Mouse (Mus musculus) forebrain, embryonic 10.5 days (tissue): ENCODE measurements around the gene Cgnl1. TPM values are rescaled to one million over a fixed set of nuclear protein-coding genes. Genes with fewer than 3 reads are reported as not detected.

Source experiments
- DNase-seq: peaks from one replicate; pipeline ENCODE4 v3.0.0-alpha.2; 2017; ENCODE audit warnings: low spot score; ENCODE audit errors: extremely low spot score
- H3K27ac ChIP-seq: fragments of 300-500 bp; sonication (generic); 2 replicates; pipeline ENCODE4 v1.5.1; 2016; ENCODE audit warnings: mild to moderate bottlenecking
- H3K27me3 ChIP-seq: fragments of 300-500 bp; sonication (generic); 2 replicates; pipeline ENCODE4 v1.6.1; 2016; ENCODE audit warnings: mild to moderate bottlenecking; ENCODE audit not compliant: poor library complexity, severe bottlenecking
- H3K36me3 ChIP-seq: fragments of 300-500 bp; sonication (generic); replicated peaks from 2 replicates; pipeline ENCODE4 v1.6.1; 2016; ENCODE audit warnings: mild to moderate bottlenecking, moderate library complexity
- H3K4me1 ChIP-seq: fragments of 300-500 bp; sonication (generic); 2 replicates; pipeline ENCODE4 v1.6.1; 2016
- H3K4me3 ChIP-seq: fragments of 300-500 bp; sonication (generic); 2 replicates; pipeline ENCODE4 v1.5.1; 2016; ENCODE audit warnings: mild to moderate bottlenecking, moderate library complexity
- H3K9me3 ChIP-seq: fragments of 300-500 bp; sonication (generic); 2 replicates; pipeline ENCODE4 v1.6.1; 2016; ENCODE audit warnings: mild to moderate bottlenecking, moderate library complexity
- WGBS: fragments of 180-500 bp; shearing (Covaris S2); methylation state at CpG from one replicate; pipeline ENCODE4 v1.1.7; 2016; 5-methylcytosine and 5-hydroxymethylcytosine counted together
- polyA plus RNA-seq: library from polyadenylated mRNA; unstranded; fragments of >200 nt; fragmentation: Nextera tagmentation; extraction: Ambion mirVana; gene quantifications from 2 replicates; pipeline ENCODE4 v1.2.1, GENCODE M21; 2016

The Cgnl1 gene
- 7.3 and 7.6 TPM in 2 replicates for polyA plus RNA-seq

- Histone ChIP-seq H3K4me1 (peaks cover 36% of the 10 kb centered on the region), H3K36me3 (no peaks in the 10 kb centered on the region), H3K27ac (peak within 1 kb of the TSS; percentile 85), H3K27me3 (peaks cover 59% of the 10 kb centered on the region), H3K9me3 (no peaks in the 10 kb centered on the region; the same call in 1 of the 2 replicates), H3K4me3 (peak within 1 kb of the TSS; percentile 75)
- WGBS, result under 1% methylated on average over 64 of the region's 67 CpGs
- peak; percentile 62 for DNase-seq
Measured at GRCm38 (mm10) chr9:71770991-71771767, at the start of gene Cgnl1. Cgnl1 (minus strand) TSS chr9:71771602.

GRCm38 (mm10) chr9:71818453-71818852 lies 47.1 kb upstream of the Cgnl1 start:
- H3K36me3 ChIP-seq, result no peaks in the 10 kb centered on the region
- 92% methylated on average over 7 of the region's 7 CpGs for WGBS
- no peaks in the 10 kb centered on the region for H3K27me3 ChIP-seq
- H3K27ac ChIP-seq, result no peak overlapping the region
- no peak for DNase-seq
- H3K9me3 ChIP-seq, result no peaks in the 10 kb centered on the region
- no peak overlapping the region for H3K4me3 ChIP-seq
- H3K4me1 ChIP-seq, result peaks cover 12% of the 10 kb centered on the region

DNA sequence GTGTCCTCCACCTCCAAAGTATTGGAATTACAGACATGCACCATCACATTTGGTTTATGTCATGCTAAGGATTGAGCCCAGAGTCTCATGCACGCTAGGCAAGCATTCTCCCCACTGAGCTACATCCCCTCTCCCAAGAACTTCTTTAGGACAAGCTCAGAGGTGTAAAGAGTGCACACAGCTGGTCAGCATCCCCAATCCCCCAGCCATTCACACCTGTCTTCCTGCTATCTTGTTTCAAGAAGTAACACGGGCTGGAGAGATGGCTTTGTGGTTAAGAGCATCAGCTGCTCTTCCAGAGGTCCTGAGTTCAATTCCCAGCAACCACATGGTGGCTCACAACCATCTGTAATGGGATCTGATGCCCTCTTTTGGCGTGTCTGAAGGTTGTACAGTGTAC lies 44.7 kb upstream of the Cgnl1 start:
- DNase-seq, result no peak
- no peaks in the 10 kb centered on the region for H3K36me3 ChIP-seq

DNA sequence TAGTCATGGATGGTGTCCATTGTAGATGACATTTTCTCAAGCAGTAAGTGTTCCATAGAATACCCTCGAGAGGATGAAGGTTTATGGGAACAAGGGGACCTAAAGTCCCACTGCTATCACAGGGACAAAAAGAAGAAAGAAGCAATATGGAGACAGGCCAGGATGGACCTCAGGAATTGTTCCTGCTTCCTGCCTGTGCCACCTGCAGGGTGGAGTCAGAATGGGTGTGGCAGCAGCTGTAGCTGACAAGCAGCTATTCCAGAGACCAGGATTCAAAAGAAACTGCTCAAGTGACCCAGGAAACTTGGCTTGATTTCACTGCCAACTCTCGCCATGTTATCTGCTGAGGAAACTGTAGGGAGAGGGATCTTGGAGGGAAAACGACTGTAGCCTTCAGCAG lies 42.2 kb upstream of the Cgnl1 start:
- H3K4me1 ChIP-seq, result peaks cover 45% of the 10 kb centered on the region
- WGBS, result 91% methylated on average over 3 of the region's 3 CpGs
- DNase-seq, result no peak

More for the DNA sequence above, 44.7 kb upstream of the Cgnl1 start:
- H3K27me3 ChIP-seq, result no peaks in the 10 kb centered on the region
- WGBS, result 78% methylated on average over 3 of the region's 3 CpGs
- H3K27ac ChIP-seq, result no peak overlapping the region
- no peak overlapping the region for H3K4me3 ChIP-seq
- H3K4me1 ChIP-seq, result peaks cover 34% of the 10 kb centered on the region
- H3K9me3 ChIP-seq, result no peaks in the 10 kb centered on the region

DNA sequence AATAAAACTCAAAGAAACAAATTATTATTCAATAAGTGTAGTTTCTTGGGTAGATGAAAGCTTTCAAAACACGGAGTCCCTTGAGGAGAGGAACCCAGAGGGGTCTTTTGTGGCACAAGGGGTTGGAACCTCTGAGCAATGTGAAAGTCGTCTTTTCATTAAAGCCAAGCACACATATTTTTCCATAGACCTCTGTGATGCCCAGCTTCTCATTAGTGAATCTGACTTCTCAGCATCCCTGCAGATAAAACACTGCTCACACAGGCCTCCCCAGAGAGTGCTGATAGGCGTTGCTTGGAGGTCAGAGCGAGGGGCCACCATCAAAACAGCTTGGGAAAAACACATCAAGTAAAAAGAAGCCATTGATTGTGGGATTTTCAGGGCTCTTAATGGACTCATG lies 41.5 kb upstream of the Cgnl1 start:
- Histone ChIP-seq H3K4me3 (no peak overlapping the region), H3K4me1 (peaks cover 40% of the 10 kb centered on the region), H3K36me3 (no peaks in the 10 kb centered on the region), H3K9me3 (0 out of 2 replicates have a peak, but pooled peaks cover 3% of the 10 kb centered on the region), H3K27ac (no peak overlapping the region), H3K27me3 (peaks cover 12% of the 10 kb centered on the region)
- no peak for DNase-seq
- 52% methylated on average over 4 of the region's 4 CpGs for WGBS

More for the DNA sequence above, 42.2 kb upstream of the Cgnl1 start:
- H3K27me3 ChIP-seq, result peaks cover 12% of the 10 kb centered on the region
- H3K27ac ChIP-seq, result no peak overlapping the region
- H3K4me3 ChIP-seq, result no peak overlapping the region
- H3K36me3 ChIP-seq, result no peaks in the 10 kb centered on the region
- 0 out of 2 replicates have a peak, but pooled peaks cover 3% of the 10 kb centered on the region for H3K9me3 ChIP-seq

DNA sequence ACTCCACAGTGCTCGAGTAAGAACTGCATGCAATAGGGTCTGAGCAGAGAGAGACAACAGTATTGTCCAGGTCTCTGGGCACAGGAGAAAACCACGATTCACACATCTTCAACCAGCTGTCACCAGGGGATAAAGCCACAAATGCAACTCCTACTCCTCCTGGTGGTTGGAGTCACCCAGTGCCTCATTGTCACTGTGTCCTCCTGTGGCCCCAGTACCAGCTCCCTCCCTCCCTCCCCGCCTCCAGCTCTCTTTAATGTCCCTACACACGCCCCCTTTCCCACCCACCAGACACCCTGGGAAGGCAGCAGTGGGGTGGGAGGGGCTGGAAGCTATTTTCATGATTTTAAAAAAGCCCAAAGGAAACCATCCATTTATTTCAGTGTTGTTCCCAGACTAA lies 41.0 kb upstream of the Cgnl1 start:
- Histone ChIP-seq H3K27me3 (peaks cover 12% of the 10 kb centered on the region), H3K9me3 (0 out of 2 replicates have a peak, but pooled peaks cover 3% of the 10 kb centered on the region), H3K4me3 (no peak overlapping the region), H3K36me3 (no peaks in the 10 kb centered on the region), H3K27ac (no peak overlapping the region), H3K4me1 (peaks cover 38% of the 10 kb centered on the region)
- 41% methylated on average over 4 of the region's 4 CpGs for WGBS
- DNase-seq, result no peak

GRCm38 (mm10) chr9:71811404-71811803 lies 40.0 kb upstream of the Cgnl1 start:
- Histone ChIP-seq H3K27ac (peak overlapping the region; percentile 22; the same call in 1 of the 2 replicates), H3K4me3 (no peak overlapping the region), H3K4me1 (peaks cover 37% of the 10 kb centered on the region), H3K36me3 (no peaks in the 10 kb centered on the region), H3K27me3 (peaks cover 12% of the 10 kb centered on the region), H3K9me3 (0 out of 2 replicates have a peak, but pooled peaks cover 3% of the 10 kb centered on the region)
- 72% methylated on average over 5 of the region's 5 CpGs for WGBS
- DNase-seq, result no peak

DNA sequence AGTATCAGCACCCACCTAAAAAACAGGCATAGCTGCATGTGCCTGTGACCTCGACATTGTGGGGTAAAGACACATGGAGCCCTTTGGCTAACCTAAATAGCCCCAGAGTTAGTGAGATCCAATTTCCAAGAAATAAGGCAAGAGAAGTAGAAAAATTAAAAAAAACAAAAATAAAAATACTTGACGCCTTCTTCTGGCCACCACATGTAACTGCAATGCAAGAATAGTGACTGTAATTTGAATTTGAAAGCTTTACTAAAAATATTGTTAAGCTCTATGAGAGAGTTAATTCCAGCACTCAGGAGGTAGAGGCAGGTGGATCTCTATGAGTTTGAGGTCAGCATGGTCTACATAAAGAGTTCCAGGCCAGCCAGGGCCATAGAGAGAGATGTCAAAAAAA lies 39.3 kb upstream of the Cgnl1 start:
- no peak overlapping the region for H3K27ac ChIP-seq
- H3K4me3 ChIP-seq, result no peak overlapping the region
- DNase-seq, result no peak
- WGBS, result 75% methylated on average over 2 of the region's 2 CpGs
- peaks cover 12% of the 10 kb centered on the region for H3K27me3 ChIP-seq
- peaks cover 43% of the 10 kb centered on the region for H3K4me1 ChIP-seq
- no peaks in the 10 kb centered on the region for H3K36me3 ChIP-seq
- H3K9me3 ChIP-seq, result 0 out of 2 replicates have a peak, but pooled peaks cover 3% of the 10 kb centered on the region

DNA sequence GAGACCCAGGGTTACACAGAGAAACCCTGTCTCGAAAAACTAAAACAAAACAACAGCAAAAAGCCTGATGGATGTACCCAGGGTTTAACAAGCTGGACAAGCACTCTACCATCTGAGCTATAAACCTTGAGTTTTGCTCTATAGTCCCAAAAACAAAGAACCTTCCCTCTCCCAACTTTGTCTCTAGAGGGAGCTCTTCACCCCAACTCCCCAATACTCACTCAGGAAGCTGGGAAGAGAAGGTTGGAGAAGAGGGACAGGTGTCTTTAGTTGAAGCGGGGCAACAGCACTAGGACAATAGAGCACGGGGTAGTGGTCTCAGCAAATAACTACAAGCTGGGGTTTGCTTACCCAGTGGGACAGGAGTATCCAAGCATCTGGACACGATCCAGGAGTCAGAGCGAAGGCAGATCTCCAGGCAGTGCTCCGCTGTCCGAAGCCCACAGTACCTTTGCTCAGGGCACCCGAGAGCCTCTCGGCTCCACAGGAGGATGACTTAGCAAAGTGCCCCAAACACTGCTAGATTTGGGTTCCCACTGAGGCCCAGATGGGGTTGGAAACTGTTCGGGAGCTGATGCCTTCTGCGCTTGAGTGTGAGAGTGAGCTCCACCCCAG lies 37.3 kb upstream of the Cgnl1 start:
- Histone ChIP-seq H3K36me3 (no peaks in the 10 kb centered on the region), H3K27me3 (peaks cover 12% of the 10 kb centered on the region), H3K9me3 (0 out of 2 replicates have a peak, but pooled peaks cover 3% of the 10 kb centered on the region), H3K27ac (0 out of 2 replicates have a peak overlapping the region, but pooled peaks have one; percentile 48), H3K4me1 (peaks cover 60% of the 10 kb centered on the region), H3K4me3 (no peak overlapping the region)
- DNase-seq, result no peak
- 45% methylated on average over 11 of the region's 11 CpGs for WGBS

GRCm38 (mm10) chr9:71807801-71808200 lies 36.4 kb upstream of the Cgnl1 start:
- DNase-seq, result no peak
- Histone ChIP-seq H3K9me3 (0 out of 2 replicates have a peak, but pooled peaks cover 3% of the 10 kb centered on the region), H3K4me1 (peaks cover 62% of the 10 kb centered on the region), H3K4me3 (no peak overlapping the region), H3K27me3 (peaks cover 12% of the 10 kb centered on the region), H3K27ac (no peak overlapping the region), H3K36me3 (no peaks in the 10 kb centered on the region)
- WGBS, result 58% methylated on average over 4 of the region's 4 CpGs

DNA sequence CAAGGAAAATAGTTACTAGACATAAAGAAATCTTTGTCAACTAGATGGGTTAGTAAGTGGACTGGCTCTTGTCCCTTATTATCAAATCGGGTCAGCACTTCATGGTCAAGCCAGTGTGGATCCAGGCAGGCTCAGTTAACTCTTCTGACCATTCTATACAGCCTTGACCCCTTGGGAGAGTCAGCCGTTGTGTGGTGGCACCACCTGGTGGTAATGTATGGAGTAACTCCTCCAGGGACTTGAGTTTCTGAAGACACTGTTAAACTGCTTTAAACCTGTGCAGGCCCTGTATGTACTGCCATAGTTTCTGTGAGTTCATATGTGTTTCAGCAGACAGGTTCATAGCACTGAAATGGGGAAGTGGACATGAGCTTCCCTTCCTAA lies 35.0 kb upstream of the Cgnl1 start:
- H3K9me3 ChIP-seq, result 0 out of 2 replicates have a peak, but pooled peaks cover 3% of the 10 kb centered on the region
- H3K27ac ChIP-seq, result no peak overlapping the region
- WGBS, result 9% methylated on average over 2 of the region's 2 CpGs

DNA sequence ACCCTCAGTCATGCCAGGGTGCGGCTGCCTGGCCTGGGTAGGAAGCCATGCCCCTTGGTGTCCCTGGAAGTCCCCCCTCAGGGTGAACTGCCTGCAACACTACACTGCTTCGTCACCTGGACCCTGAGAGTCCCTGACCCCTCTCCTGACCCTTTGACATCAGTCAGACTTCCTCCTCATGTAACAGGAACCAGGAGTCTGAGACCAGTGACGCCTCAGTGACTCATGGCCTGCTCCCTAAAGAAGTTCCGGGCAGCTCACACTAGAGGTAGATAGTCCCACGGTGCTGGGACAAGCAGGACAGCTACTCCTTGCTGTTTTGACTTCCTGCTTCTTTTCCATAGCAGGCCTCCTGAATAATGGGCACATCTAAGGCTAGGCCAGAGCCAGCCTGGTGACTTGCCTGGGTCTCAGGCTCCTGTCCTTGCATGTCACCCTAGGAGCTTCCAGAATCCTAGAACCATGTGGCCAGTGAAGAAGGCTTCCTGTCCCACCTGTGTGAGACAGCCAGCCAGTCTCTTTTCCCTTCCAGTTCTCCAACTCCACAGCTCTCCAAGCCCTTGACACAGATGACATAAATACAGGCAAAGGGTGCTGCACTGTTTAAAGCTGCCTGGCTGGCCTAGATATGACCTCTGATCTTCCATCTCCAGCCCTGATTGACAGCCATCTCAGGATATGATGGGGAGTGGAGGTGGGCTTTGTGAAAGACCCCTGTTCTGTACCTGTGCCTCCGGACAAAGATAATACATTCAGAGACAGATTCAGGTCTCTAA lies 34.4 kb upstream of the Cgnl1 start:
- DNase-seq, result no peak

More for the DNA sequence above, 35.0 kb upstream of the Cgnl1 start:
- peak; percentile 77 for DNase-seq
- Histone ChIP-seq H3K4me1 (peaks cover 58% of the 10 kb centered on the region), H3K27me3 (peaks cover 17% of the 10 kb centered on the region), H3K4me3 (no peak overlapping the region), H3K36me3 (no peaks in the 10 kb centered on the region)

More for the DNA sequence above, 34.4 kb upstream of the Cgnl1 start:
- H3K36me3 ChIP-seq, result no peaks in the 10 kb centered on the region
- H3K4me3 ChIP-seq, result no peak overlapping the region
- peaks cover 23% of the 10 kb centered on the region for H3K27me3 ChIP-seq
- peaks cover 54% of the 10 kb centered on the region for H3K4me1 ChIP-seq
- 0 out of 2 replicates have a peak, but pooled peaks cover 3% of the 10 kb centered on the region for H3K9me3 ChIP-seq
- WGBS, result 53% methylated on average over 6 of the region's 6 CpGs
- peak overlapping the region; percentile 62 for H3K27ac ChIP-seq
